Mouse (Mus musculus) liver, embryonic 12.5 days (tissue): Measurements from ENCODE around the gene Nfix. TPM values are rescaled to one million over a fixed set of nuclear protein-coding genes. Genes with fewer than 3 reads are reported as not detected.

Experiments used
- ATAC-seq: fragments of 200-750 bp; cut with Nextera tagmentation; 2 replicates; pipeline ENCODE4 v1.8.0; 2017; ENCODE audit warnings: moderate number of reproducible peaks, mild to moderate bottlenecking, moderate library complexity
- H3K27ac ChIP-seq: fragments of 300-500 bp; sonication (generic); 2 replicates; pipeline ENCODE4 v1.5.1; 2016; ENCODE audit warnings: mild to moderate bottlenecking
- H3K27me3 ChIP-seq: fragments of 300-500 bp; sonication (generic); replicated peaks from 2 replicates; pipeline ENCODE4 v1.6.1; 2016; ENCODE audit warnings: mild to moderate bottlenecking, moderate library complexity
- H3K36me3 ChIP-seq: fragments of 300-500 bp; sonication (generic); 2 replicates; pipeline ENCODE4 v1.6.1; 2016; ENCODE audit warnings: mild to moderate bottlenecking, moderate library complexity
- H3K4me1 ChIP-seq: fragments of 300-500 bp; sonication (generic); 2 replicates; pipeline ENCODE4 v1.6.1; 2016
- H3K4me2 ChIP-seq: fragments of 300-500 bp; sonication (generic); 2 replicates; pipeline ENCODE4 v1.6.1; 2016; ENCODE audit warnings: mild to moderate bottlenecking, moderate library complexity
- H3K4me3 ChIP-seq: fragments of 300-500 bp; sonication (generic); 2 replicates; pipeline ENCODE4 v1.5.1; 2016; ENCODE audit warnings: mild to moderate bottlenecking, moderate library complexity
- H3K9ac ChIP-seq: fragments of 300-500 bp; sonication (generic); 2 replicates; pipeline ENCODE4 v1.6.1; 2016; ENCODE audit warnings: mild to moderate bottlenecking, moderate library complexity
- H3K9me3 ChIP-seq: fragments of 300-500 bp; sonication (generic); replicated peaks from 2 replicates; pipeline ENCODE4 v1.6.1; 2016; ENCODE audit warnings: mild to moderate bottlenecking, moderate library complexity
- WGBS: fragments of 180-500 bp; shearing (Covaris S2); methylation state at CpG from one replicate; pipeline ENCODE4 v1.1.7; 2016; ENCODE audit not compliant: insufficient replicate concordance; 5-methylcytosine and 5-hydroxymethylcytosine counted together
- polyA plus RNA-seq: library from polyadenylated mRNA; unstranded; fragments of >200 nt; fragmentation: Nextera tagmentation; extraction: Ambion mirVana; gene quantifications from 2 replicates; pipeline ENCODE4 v1.2.1, GENCODE M21; 2016

Gene Nfix
- polyA plus RNA-seq, 1 experiment from 2014 or later, result 2.8 TPM

- peak overlapping the region; percentile 63 for H3K4me3 ChIP-seq
- H3K9ac ChIP-seq, result peak overlapping the region; percentile 78
- H3K4me2 ChIP-seq, result peak overlapping the region; percentile 78
- ATAC-seq, result peak; percentile 47; the same call in 1 of the 2 replicates
- H3K4me1 ChIP-seq, result peaks cover 78% of the 10 kb centered on the region
- peaks cover 38% of the 10 kb centered on the region for H3K36me3 ChIP-seq
- H3K27me3 ChIP-seq, result peaks cover 13% of the 10 kb centered on the region; the same call in 1 of the 2 replicates
- WGBS, result 19% methylated on average over 7 of the region's 7 CpGs
- no peaks in the 10 kb centered on the region for H3K9me3 ChIP-seq
- peak overlapping the region; percentile 99 for H3K27ac ChIP-seq
Measured at GRCm38 (mm10) chr8:84723571-84723900, 76.6 kb downstream of the Nfix start.

GRCm38 (mm10) chr8:84722850-84723570, 77.1 kb downstream of the Nfix start, which contains the start of gene G430095P16Rik:
Gene G430095P16Rik (plus strand): TSS chr8:84723007.
- H3K36me3 ChIP-seq, result peaks cover 38% of the 10 kb centered on the region
- no peaks in the 10 kb centered on the region for H3K9me3 ChIP-seq
- H3K27ac ChIP-seq, result peak within 1 kb of the TSS; percentile 99
- peaks cover 17% of the 10 kb centered on the region; the same call in 1 of the 2 replicates for H3K27me3 ChIP-seq
- peaks cover 73% of the 10 kb centered on the region for H3K4me1 ChIP-seq
- peak; percentile 91 for ATAC-seq
- WGBS, result 5% methylated on average over 10 of the region's 10 CpGs
- peak within 1 kb of the TSS; percentile 78 for H3K4me2 ChIP-seq
- peak within 1 kb of the TSS; percentile 63 for H3K4me3 ChIP-seq
- peak within 1 kb of the TSS; percentile 78 for H3K9ac ChIP-seq

- H3K36me3 ChIP-seq, result peaks cover 35% of the 10 kb centered on the region
- peaks cover 73% of the 10 kb centered on the region for H3K4me1 ChIP-seq
- ATAC-seq, result peak; percentile 4; the same call in 1 of the 2 replicates
- peak overlapping the region; percentile 78 for H3K4me2 ChIP-seq
- peak overlapping the region; percentile 63 for H3K4me3 ChIP-seq
- peaks cover 20% of the 10 kb centered on the region for H3K27me3 ChIP-seq
- H3K27ac ChIP-seq, result peak overlapping the region; percentile 99
- H3K9me3 ChIP-seq, result no peaks in the 10 kb centered on the region
- WGBS, result 47% methylated on average over 6 of the region's 6 CpGs
- H3K9ac ChIP-seq, result peak overlapping the region; percentile 78
Measured at GRCm38 (mm10) chr8:84722530-84722849, 77.7 kb downstream of the Nfix start.

GRCm38 (mm10) chr8:84718959-84719690, 81.0 kb downstream of the Nfix start:
- Histone ChIP-seq H3K4me1 (peaks cover 50% of the 10 kb centered on the region), H3K27me3 (peaks cover 51% of the 10 kb centered on the region), H3K4me3 (no peak overlapping the region), H3K36me3 (0 out of 2 replicates have a peak, but pooled peaks cover 7% of the 10 kb centered on the region), H3K27ac (peak overlapping the region; percentile 34; the same call in 1 of the 2 replicates), H3K9ac (no peak overlapping the region), H3K9me3 (no peaks in the 10 kb centered on the region), H3K4me2 (no peak overlapping the region)
- no peak for ATAC-seq
- 79% methylated on average over 5 of the region's 5 CpGs for WGBS

- Histone ChIP-seq H3K9me3 (no peaks in the 10 kb centered on the region), H3K4me1 (peaks cover 48% of the 10 kb centered on the region)
- WGBS, result 72% methylated on average over 5 of the region's 5 CpGs
Measured at GRCm38 (mm10) chr8:84718476-84718875, 81.7 kb downstream of the Nfix start.

GRCm38 (mm10) chr8:84716790-84717189, 83.4 kb downstream of the Nfix start:
- Histone ChIP-seq H3K9ac (no peak overlapping the region), H3K27ac (no peak overlapping the region; the same call in 1 of the 2 replicates), H3K4me1 (peaks cover 48% of the 10 kb centered on the region), H3K4me2 (no peak overlapping the region), H3K27me3 (peaks cover 72% of the 10 kb centered on the region), H3K9me3 (no peaks in the 10 kb centered on the region), H3K4me3 (no peak overlapping the region), H3K36me3 (0 out of 2 replicates have a peak, but pooled peaks cover 7% of the 10 kb centered on the region)
- 87% methylated on average over 11 of the region's 11 CpGs for WGBS
- ATAC-seq, result no peak

More at GRCm38 (mm10) chr8:84718476-84718875, 81.7 kb downstream of the Nfix start:
- Histone ChIP-seq H3K4me3 (no peak overlapping the region), H3K27me3 (peaks cover 57% of the 10 kb centered on the region), H3K27ac (0 out of 2 replicates have a peak overlapping the region, but pooled peaks have one; percentile 34), H3K4me2 (no peak overlapping the region), H3K36me3 (0 out of 2 replicates have a peak, but pooled peaks cover 7% of the 10 kb centered on the region), H3K9ac (no peak overlapping the region)
- no peak for ATAC-seq

- ATAC-seq, result no peak
- Histone ChIP-seq H3K9ac (no peak overlapping the region), H3K9me3 (no peaks in the 10 kb centered on the region), H3K4me1 (peaks cover 41% of the 10 kb centered on the region), H3K27ac (no peak overlapping the region), H3K36me3 (0 out of 2 replicates have a peak, but pooled peaks cover 7% of the 10 kb centered on the region), H3K27me3 (peaks cover 73% of the 10 kb centered on the region), H3K4me3 (peak overlapping the region; percentile 8; the same call in 1 of the 2 replicates), H3K4me2 (peak overlapping the region; percentile 35)
- 38% methylated on average over 27 of the region's 27 CpGs for WGBS
Measured at GRCm38 (mm10) chr8:84715893-84716468, 84.2 kb downstream of the Nfix start.

GRCm38 (mm10) chr8:84714161-84714560, 86.0 kb downstream of the Nfix start:
- 68% methylated on average over 4 of the region's 4 CpGs for WGBS
- Histone ChIP-seq H3K27ac (no peak overlapping the region), H3K9ac (no peak overlapping the region), H3K4me1 (peaks cover 45% of the 10 kb centered on the region), H3K27me3 (peaks cover 68% of the 10 kb centered on the region), H3K36me3 (no peaks in the 10 kb centered on the region), H3K4me3 (no peak overlapping the region), H3K4me2 (no peak overlapping the region), H3K9me3 (no peaks in the 10 kb centered on the region)
- no peak for ATAC-seq

- ATAC-seq, result no peak
- WGBS, result 58% methylated on average over 4 of the region's 4 CpGs
- H3K27me3 ChIP-seq, result peaks cover 66% of the 10 kb centered on the region
- H3K9ac ChIP-seq, result no peak overlapping the region
- H3K9me3 ChIP-seq, result no peaks in the 10 kb centered on the region
- no peaks in the 10 kb centered on the region for H3K36me3 ChIP-seq
- peaks cover 53% of the 10 kb centered on the region for H3K4me1 ChIP-seq
- no peak overlapping the region for H3K4me2 ChIP-seq
- H3K4me3 ChIP-seq, result no peak overlapping the region
- peak overlapping the region; percentile 8; the same call in 1 of the 2 replicates for H3K27ac ChIP-seq
Measured at GRCm38 (mm10) chr8:84713381-84713780, 86.8 kb downstream of the Nfix start.

- no peaks in the 10 kb centered on the region for H3K9me3 ChIP-seq
- H3K27ac ChIP-seq, result peak overlapping the region; percentile 8; the same call in 1 of the 2 replicates
- H3K36me3 ChIP-seq, result no peaks in the 10 kb centered on the region
- H3K9ac ChIP-seq, result peak overlapping the region; percentile 23; the same call in 1 of the 2 replicates
- peaks cover 56% of the 10 kb centered on the region for H3K4me1 ChIP-seq
- no peak overlapping the region for H3K4me2 ChIP-seq
- WGBS, result 42% methylated on average over 3 of the region's 3 CpGs
- H3K4me3 ChIP-seq, result no peak overlapping the region
- no peak for ATAC-seq
- H3K27me3 ChIP-seq, result peaks cover 70% of the 10 kb centered on the region
Measured at GRCm38 (mm10) chr8:84712759-84713120, 87.4 kb downstream of the Nfix start.

GRCm38 (mm10) chr8:84711933-84712758, 88.0 kb downstream of the Nfix start:
- H3K27ac ChIP-seq, result peak overlapping the region; percentile 2
- no peaks in the 10 kb centered on the region for H3K9me3 ChIP-seq
- H3K27me3 ChIP-seq, result peaks cover 70% of the 10 kb centered on the region
- H3K9ac ChIP-seq, result peak overlapping the region; percentile 23; the same call in 1 of the 2 replicates
- H3K4me2 ChIP-seq, result peak overlapping the region; percentile 15; the same call in 1 of the 2 replicates
- H3K4me1 ChIP-seq, result peaks cover 56% of the 10 kb centered on the region
- H3K36me3 ChIP-seq, result no peaks in the 10 kb centered on the region
- H3K4me3 ChIP-seq, result no peak overlapping the region
- WGBS, result 37% methylated on average over 10 of the region's 11 CpGs
- no peak for ATAC-seq
